Mouse (Mus musculus): ENCODE measurements around the gene Cnnm2.
"Not testable (repeated sequence)": the region's sequence is repeated elsewhere in the genome, so short reads cannot be mapped to it uniquely, and the experiment has no call there.

Cnnm2 gene

DNA sequence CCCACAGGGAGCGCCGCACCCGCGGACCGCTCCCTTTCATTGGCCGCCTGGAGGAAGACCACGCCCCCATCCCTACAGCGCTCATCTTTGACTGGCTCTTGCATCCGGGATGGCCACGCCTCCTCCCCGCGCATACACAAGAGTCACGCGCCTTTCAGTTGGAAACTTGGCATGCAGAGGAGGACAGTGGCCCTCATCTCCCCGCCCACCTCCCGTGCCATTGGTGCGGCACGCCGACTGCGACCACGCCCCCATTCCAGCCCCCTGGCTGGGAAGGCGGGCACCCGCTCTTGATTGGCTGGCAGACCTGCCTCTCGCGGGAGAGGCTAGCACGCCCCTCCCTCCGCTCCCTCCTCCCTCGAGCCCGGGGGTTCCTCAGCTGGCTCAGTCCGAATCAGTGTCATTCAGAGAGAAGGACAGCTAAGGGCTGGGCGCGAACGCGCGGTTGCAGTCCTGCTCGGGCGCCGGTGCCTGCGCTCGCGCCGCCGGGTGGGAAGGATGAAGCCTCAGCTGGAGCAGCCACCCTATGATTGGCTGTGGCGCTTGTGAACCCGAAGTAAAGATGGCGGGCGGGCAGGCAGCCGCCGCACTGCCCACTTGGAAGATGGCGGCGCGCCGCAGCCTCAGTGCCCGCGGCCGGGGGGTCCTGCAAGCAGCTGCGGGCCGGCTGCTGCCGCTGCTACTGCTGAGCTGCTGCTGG is at the start of gene Cnnm2:
TSS of gene Cnnm2 (plus strand) at position 350 of the 700 bp plus-strand sequence.
- peak; percentile 100 for DNase-seq (ENCODE audit: low read depth, low spot score)

DNA sequence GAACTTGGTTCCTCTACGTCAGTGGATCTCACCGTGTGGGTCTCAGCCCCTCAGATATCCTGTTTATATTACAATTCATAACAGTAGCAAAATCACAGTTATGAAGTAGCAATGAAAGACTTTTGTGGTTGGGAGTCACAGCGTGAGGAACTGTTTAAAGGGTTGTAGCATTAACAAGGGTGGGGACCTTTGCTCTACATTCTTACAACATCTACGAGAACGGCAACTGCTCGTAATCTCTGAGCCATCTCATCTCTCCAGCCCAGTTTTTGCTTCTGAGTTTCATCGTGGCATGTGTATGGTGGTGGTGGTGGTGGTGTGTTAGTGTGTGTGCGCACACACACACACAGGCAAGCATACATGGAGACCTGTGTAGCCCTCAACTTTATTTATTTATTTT is 47.2 kb upstream of the Cnnm2 start:
- no peak for DNase-seq (ENCODE audit: low read depth, low spot score)

GRCm38 (mm10) chr19:46715016-46715415 is 46.4 kb upstream of the Cnnm2 start:
- DNase-seq (ENCODE audit: low read depth, low spot score): no peak

DNA sequence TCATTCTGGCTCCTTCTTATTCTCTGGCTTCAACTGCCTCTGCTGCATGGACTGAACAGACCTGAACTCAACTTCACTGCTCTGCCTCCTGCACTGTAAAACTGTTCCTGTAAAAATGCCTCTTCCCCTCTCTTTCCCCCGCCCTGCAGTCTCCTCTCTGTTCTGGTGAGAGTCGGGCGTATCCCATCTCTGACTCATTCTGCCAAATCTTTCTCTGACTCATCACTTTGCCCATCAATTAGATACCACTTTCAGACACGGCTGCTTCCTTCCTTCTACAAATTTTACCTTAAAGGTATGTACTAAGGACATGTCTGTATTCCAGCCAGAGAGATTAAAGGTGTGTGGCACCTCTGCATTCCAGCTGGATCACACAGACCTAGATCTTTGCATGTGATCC is 43.2 kb upstream of the Cnnm2 start:
- DNase-seq (ENCODE audit: low read depth, low spot score): no peak

- no peak for DNase-seq (ENCODE audit: low read depth, low spot score)
These were observed 37.0 kb upstream of the Cnnm2 start for GRCm38 (mm10) chr19:46724411-46724810.

- DNase-seq (ENCODE audit: low read depth, low spot score): no peak
These were observed 35.3 kb upstream of the Cnnm2 start for GRCm38 (mm10) chr19:46726142-46726541.

GRCm38 (mm10) chr19:46727140-46727736 is 34.2 kb upstream of the Cnnm2 start:
- no peak for DNase-seq (ENCODE audit: low read depth, low spot score)

DNA sequence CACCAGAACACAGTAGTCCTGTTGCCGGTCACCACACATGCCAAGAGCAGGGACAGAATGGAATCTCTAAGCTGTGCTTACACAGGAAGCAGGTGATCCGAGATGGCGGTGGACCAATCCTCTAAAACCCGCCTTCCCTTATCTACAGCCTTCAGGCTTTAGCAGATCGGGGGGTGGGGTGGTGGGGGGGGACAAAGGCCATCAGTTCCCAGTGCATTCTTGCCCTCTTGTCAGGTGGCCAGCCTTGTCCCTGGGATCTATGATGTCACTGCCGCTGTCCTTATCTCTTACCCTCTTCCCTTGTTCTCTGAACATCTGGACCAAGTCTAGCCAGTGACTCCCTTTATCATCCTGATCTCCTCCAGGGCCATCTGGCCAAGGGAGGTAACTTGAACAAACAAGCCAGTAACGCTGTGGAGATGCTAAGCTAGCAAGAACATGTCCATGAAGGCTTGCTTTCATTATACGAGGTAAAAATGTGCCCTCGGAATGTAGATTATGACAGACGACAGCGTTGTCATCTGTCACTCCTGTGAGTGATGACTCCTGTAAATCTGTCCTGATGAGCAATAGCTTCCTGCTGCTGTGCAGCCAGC is 33.4 kb upstream of the Cnnm2 start:
- no peak for DNase-seq (ENCODE audit: low read depth, low spot score)

DNA sequence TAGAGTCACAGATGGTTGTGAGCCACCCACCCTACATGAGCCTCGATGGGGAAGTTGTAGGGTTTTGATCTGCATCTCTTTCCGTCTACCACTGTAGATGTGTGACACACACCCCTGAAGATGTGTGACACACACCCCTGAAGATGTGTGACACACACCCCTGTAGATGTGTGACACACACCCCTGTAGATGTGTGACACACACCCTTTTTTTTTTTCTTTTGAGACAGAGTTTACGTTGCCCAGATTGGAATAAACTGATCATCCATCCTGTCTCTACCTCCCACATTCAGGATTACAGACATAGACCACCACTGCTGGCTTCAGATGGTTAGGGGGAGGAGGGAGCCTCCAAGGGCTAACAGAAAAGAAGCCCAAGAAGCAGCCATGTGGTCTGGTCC is 32.5 kb upstream of the Cnnm2 start:
- DNase-seq (ENCODE audit: low read depth, low spot score): no peak

DNA sequence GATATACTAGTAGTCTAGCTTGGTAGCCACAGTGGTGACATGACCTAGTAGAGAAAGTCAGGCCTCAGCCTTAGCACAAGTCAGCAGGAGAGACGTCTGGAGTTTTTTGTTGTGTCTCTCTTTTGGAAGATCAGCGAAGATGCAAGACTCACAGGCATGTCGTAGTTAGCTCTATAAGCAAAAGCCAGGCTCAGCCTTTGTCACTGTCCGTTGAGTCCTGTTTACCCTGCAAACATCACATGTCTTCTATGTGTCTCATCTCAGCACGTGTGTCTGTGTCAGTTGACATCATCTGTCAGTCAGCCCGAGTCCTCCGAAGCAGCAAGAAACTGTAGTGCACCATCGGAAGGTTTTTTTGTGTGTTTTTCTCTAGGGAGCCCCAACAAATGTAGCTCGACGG is 30.0 kb upstream of the Cnnm2 start:
- DNase-seq (ENCODE audit: low read depth, low spot score): no peak

GRCm38 (mm10) chr19:46732673-46733072 is 28.7 kb upstream of the Cnnm2 start:
- DNase-seq (ENCODE audit: low read depth, low spot score): not testable (repeated sequence)

- no peak for DNase-seq (ENCODE audit: low read depth, low spot score)
These were observed 27.8 kb upstream of the Cnnm2 start for GRCm38 (mm10) chr19:46733626-46734025.

DNA sequence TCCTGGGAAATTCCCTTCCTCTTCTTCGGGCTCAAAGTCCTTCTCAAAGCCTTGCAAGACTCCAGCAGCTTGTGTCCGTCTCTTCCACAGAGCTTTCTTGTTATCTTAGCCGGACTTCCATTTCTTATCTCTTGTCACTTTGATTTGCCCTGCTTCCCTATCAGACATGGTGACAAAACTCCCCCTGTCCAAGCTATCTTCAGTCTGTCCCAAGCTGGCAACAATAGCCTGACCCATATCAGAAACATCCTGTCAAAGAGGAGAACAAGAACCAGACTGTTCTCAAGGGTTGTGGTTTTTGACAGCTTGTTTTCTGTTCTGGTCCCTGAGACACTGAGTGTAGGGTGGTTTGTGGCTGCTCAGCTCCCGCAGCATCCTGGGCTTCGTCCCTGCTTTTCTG is 26.2 kb upstream of the Cnnm2 start:
- no peak for DNase-seq (ENCODE audit: low read depth, low spot score)

DNA sequence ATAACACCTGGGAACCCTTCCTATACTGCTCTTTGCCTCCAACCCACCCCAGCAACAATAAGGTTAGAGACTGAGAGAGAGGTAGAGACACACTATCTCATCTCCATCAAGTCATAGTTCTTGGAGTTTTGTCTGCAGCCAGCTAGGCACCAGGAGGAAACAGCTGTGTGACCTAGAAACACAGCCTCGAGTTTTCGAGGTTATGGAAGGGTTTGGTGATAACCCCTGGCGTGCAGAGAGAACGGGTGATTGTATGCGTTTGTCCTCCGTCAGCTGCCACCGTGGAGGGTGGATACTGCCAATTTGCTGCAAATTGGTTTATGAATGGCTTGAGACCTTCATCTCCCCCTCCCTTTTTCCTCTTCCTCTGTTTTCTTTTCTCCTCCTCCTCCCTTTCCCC is 24.3 kb upstream of the Cnnm2 start:
- DNase-seq (ENCODE audit: low read depth, low spot score): no peak

- DNase-seq (ENCODE audit: low read depth, low spot score): no peak
These were observed 20.9 kb upstream of the Cnnm2 start for GRCm38 (mm10) chr19:46740341-46741008.

GRCm38 (mm10) chr19:46741574-46741973 is 19.8 kb upstream of the Cnnm2 start:
- DNase-seq (ENCODE audit: low read depth, low spot score): no peak

GRCm38 (mm10) chr19:46744681-46745080 is 16.7 kb upstream of the Cnnm2 start:
- DNase-seq (ENCODE audit: low read depth, low spot score): no peak

DNA sequence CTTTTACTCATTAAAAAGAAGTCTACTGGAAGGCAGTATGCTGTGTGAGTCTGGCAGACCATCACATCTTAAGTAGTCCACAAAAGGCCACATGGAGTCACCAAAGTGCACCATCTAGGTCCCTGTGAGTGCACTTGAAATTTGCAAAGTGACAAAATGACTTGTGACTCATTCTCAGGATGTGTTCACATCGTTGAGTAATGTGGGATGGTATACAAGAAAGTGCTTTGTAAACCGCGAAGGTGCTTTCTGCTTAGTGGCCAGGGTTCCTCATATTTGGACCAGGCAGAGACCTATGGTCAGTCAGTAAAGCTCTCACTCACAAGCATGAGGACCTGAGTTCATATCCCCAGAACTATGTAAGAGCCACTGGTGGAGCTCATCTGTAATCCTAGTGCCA is 13.6 kb upstream of the Cnnm2 start:
- no peak for DNase-seq (ENCODE audit: low read depth, low spot score)

DNA sequence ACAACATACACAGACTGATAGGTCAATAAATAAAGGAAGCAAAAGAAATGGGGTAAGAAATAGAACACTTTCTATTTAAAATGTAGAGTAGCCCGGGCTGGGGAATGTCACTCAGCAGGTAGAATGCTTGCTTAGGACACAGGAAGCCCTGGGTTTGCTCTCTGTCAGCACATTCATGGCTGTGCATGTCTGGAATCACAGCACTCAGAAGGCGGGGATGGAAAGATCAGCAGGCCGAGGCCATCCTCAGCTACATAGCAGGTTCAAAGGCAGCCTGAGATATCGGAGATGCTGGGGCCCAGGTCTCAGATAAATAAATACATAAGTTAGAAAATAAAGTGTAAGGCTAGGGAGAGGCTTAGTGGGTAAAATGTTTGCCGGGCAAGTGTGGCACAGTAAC is 9.2 kb upstream of the Cnnm2 start:
- no peak for DNase-seq (ENCODE audit: low read depth, low spot score)

GRCm38 (mm10) chr19:46755066-46755465 is 6.3 kb upstream of the Cnnm2 start:
- DNase-seq (ENCODE audit: low read depth, low spot score): no peak

GRCm38 (mm10) chr19:46756221-46756620 is 5.2 kb upstream of the Cnnm2 start:
- DNase-seq (ENCODE audit: low read depth, low spot score): no peak

DNA sequence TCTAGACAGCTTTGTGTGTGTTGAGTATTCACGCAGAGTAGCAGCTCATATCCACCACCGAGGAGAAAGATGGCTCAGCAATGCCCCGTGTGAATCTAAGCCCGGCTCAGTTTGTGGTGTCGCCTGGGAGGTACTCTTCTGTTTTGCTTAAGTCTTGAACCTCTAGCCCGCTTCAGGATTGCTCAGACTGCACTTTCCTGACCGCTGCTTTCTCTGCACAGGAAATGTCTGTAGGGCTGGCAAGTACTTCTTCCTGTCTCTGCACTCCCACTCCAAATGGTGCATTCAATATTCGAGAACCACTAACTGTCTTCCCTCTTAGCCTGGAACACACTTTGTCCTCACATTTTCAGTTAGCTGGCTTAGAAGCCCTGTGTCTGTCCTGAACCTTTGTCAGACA is 2.3 kb upstream of the Cnnm2 start:
- DNase-seq (ENCODE audit: low read depth, low spot score): no peak

GRCm38 (mm10) chr19:46759909-46760308 is 1.5 kb upstream of the Cnnm2 start:
- DNase-seq (ENCODE audit: low read depth, low spot score): not testable (repeated sequence)
